Mouse (Mus musculus): Measurements from ENCODE around the gene Itgav. TPM values are rescaled to one million over a fixed set of nuclear protein-coding genes. Genes with fewer than 3 reads are reported as not detected.

The Itgav gene
- polyA plus RNA-seq, 2 experiments: 38.1 to 87.5 TPM

- Histone ChIP-seq H3K27me3 (ENCODE audit: control insufficient read depth, insufficient read depth, low read length) (no peaks in the 10 kb centered on the region), H3K4me3 (replicated peaks; ENCODE audit: low read length) (no peak overlapping the region), H3K36me3 (ENCODE audit: control insufficient read depth, insufficient read depth, low read length) (peaks cover 24% of the 10 kb centered on the region), H3K4me2 (replicated peaks; ENCODE audit: low read depth, low read length, severe bottlenecking) (no peak overlapping the region), H3K4me1 (ENCODE audit: control insufficient read depth, insufficient read depth, low read length) (no peaks in the 10 kb centered on the region), H3K9me3 (ENCODE audit: control insufficient read depth, low read length) (no peaks in the 10 kb centered on the region), H3K27ac (replicated peaks; ENCODE audit: low read depth, low read length) (no peak overlapping the region), H3K9ac (ENCODE audit: low read depth, low read length, severe bottlenecking) (no peak overlapping the region)
- no peak for TF ChIP-seq POLR2A (IDR thresholded peaks at IDR 0.05; ENCODE audit: borderline replicate concordance, extremely low read depth, insufficient read depth, insufficient read length)
- WGBS: 72% methylated on average over 5 of the region's 5 CpGs
- no peak for DNase-seq (ENCODE audit: low spot score)
- no peak for ATAC-seq (ENCODE audit: low FRiP score, low read depth)
Measured at GRCm38 (mm10) chr2:83759667-83760066, 35.5 kb downstream of the Itgav start.

- ATAC-seq (ENCODE audit: low FRiP score, low read depth) (no peak), DNase-seq (ENCODE audit: low spot score) (no peak)
- no peak for TF ChIP-seq POLR2A (IDR thresholded peaks at IDR 0.05; ENCODE audit: borderline replicate concordance, extremely low read depth, insufficient read depth, insufficient read length)
- no peak overlapping the region for H3K4me2 ChIP-seq (replicated peaks; ENCODE audit: low read depth, low read length, severe bottlenecking)
- H3K27ac ChIP-seq (replicated peaks; ENCODE audit: low read depth, low read length): no peak overlapping the region
- no peak overlapping the region for H3K4me3 ChIP-seq (replicated peaks; ENCODE audit: low read length)
- H3K27me3 ChIP-seq (ENCODE audit: control insufficient read depth, insufficient read depth, low read length): no peaks in the 10 kb centered on the region
- no peak overlapping the region for H3K9ac ChIP-seq (ENCODE audit: low read depth, low read length, severe bottlenecking)
- H3K36me3 ChIP-seq (ENCODE audit: control insufficient read depth, insufficient read depth, low read length): peaks cover 24% of the 10 kb centered on the region
- no peaks in the 10 kb centered on the region for H3K9me3 ChIP-seq (ENCODE audit: control insufficient read depth, low read length)
- 66% methylated on average over 1 of the region's 1 CpGs for WGBS
- no peaks in the 10 kb centered on the region for H3K4me1 ChIP-seq (ENCODE audit: control insufficient read depth, insufficient read depth, low read length)
Measured at GRCm38 (mm10) chr2:83760112-83760511, 35.9 kb downstream of the Itgav start.

GRCm38 (mm10) chr2:83761506-83761905 is 37.3 kb downstream of the Itgav start:
- no peak overlapping the region for H3K4me2 ChIP-seq (replicated peaks; ENCODE audit: low read depth, low read length, severe bottlenecking)
- DNase-seq (ENCODE audit: low spot score): no peak
- no peak for ATAC-seq (ENCODE audit: low FRiP score, low read depth)
- no peak for TF ChIP-seq POLR2A (IDR thresholded peaks at IDR 0.05; ENCODE audit: borderline replicate concordance, extremely low read depth, insufficient read depth, insufficient read length)
- 74% methylated on average over 2 of the region's 2 CpGs for WGBS
- no peak overlapping the region for H3K9ac ChIP-seq (ENCODE audit: low read depth, low read length, severe bottlenecking)
- peaks cover 30% of the 10 kb centered on the region for H3K36me3 ChIP-seq (ENCODE audit: control insufficient read depth, insufficient read depth, low read length)
- no peak overlapping the region for H3K4me3 ChIP-seq (replicated peaks; ENCODE audit: low read length)
- H3K4me1 ChIP-seq (ENCODE audit: control insufficient read depth, insufficient read depth, low read length): no peaks in the 10 kb centered on the region
- H3K9me3 ChIP-seq (ENCODE audit: control insufficient read depth, low read length): no peaks in the 10 kb centered on the region
- H3K27ac ChIP-seq (replicated peaks; ENCODE audit: low read depth, low read length): no peak overlapping the region
- no peaks in the 10 kb centered on the region for H3K27me3 ChIP-seq (ENCODE audit: control insufficient read depth, insufficient read depth, low read length)

GRCm38 (mm10) chr2:83762106-83762855 is 38.1 kb downstream of the Itgav start:
- no peak overlapping the region for H3K9ac ChIP-seq (ENCODE audit: low read depth, low read length, severe bottlenecking)

GRCm38 (mm10) chr2:83766058-83766457 is 41.9 kb downstream of the Itgav start:
- no peaks in the 10 kb centered on the region for H3K9me3 ChIP-seq (ENCODE audit: control insufficient read depth, low read length)
- H3K4me3 ChIP-seq (replicated peaks; ENCODE audit: low read length): no peak overlapping the region
- no peaks in the 10 kb centered on the region for H3K27me3 ChIP-seq (ENCODE audit: control insufficient read depth, insufficient read depth, low read length)
- H3K4me2 ChIP-seq (replicated peaks; ENCODE audit: low read depth, low read length, severe bottlenecking): no peak overlapping the region
- no peaks in the 10 kb centered on the region for H3K4me1 ChIP-seq (ENCODE audit: control insufficient read depth, insufficient read depth, low read length)
- no peak overlapping the region for H3K27ac ChIP-seq (replicated peaks; ENCODE audit: low read depth, low read length)
- no peak for DNase-seq (ENCODE audit: low spot score)
- 76% methylated on average over 6 of the region's 6 CpGs for WGBS
- peaks cover 34% of the 10 kb centered on the region for H3K36me3 ChIP-seq (ENCODE audit: control insufficient read depth, insufficient read depth, low read length)
- no peak for TF ChIP-seq POLR2A (IDR thresholded peaks at IDR 0.05; ENCODE audit: borderline replicate concordance, extremely low read depth, insufficient read depth, insufficient read length)
- H3K9ac ChIP-seq (ENCODE audit: low read depth, low read length, severe bottlenecking): no peak overlapping the region
- no peak for ATAC-seq (ENCODE audit: low FRiP score, low read depth)

More at GRCm38 (mm10) chr2:83762106-83762855, 38.1 kb downstream of the Itgav start:
- Histone ChIP-seq H3K4me3 (replicated peaks; ENCODE audit: low read length) (no peak overlapping the region), H3K36me3 (ENCODE audit: control insufficient read depth, insufficient read depth, low read length) (peaks cover 32% of the 10 kb centered on the region), H3K4me1 (ENCODE audit: control insufficient read depth, insufficient read depth, low read length) (no peaks in the 10 kb centered on the region), H3K27ac (replicated peaks; ENCODE audit: low read depth, low read length) (no peak overlapping the region), H3K4me2 (replicated peaks; ENCODE audit: low read depth, low read length, severe bottlenecking) (no peak overlapping the region), H3K27me3 (ENCODE audit: control insufficient read depth, insufficient read depth, low read length) (no peaks in the 10 kb centered on the region), H3K9me3 (ENCODE audit: control insufficient read depth, low read length) (no peaks in the 10 kb centered on the region)
- ATAC-seq (ENCODE audit: low FRiP score, low read depth) (no peak), DNase-seq (ENCODE audit: low spot score) (no peak)
- TF ChIP-seq POLR2A (IDR thresholded peaks at IDR 0.05; ENCODE audit: borderline replicate concordance, extremely low read depth, insufficient read depth, insufficient read length): no peak
- WGBS: 85% methylated on average over 7 of the region's 7 CpGs

All from limb, embryonic 14.5 days (tissue).